Mouse (Mus musculus) ES-E14 (cell line): Measurements from ENCODE around the gene Nek7.

ENCODE experiments used
- CHD2 ChIP-seq: IDR thresholded peaks from 2 replicates; pipeline ENCODE4 v1.6.1; 2014; ENCODE audit warnings: mild to moderate bottlenecking, low read depth, low read length, inconsistent platforms
- HCFC1 ChIP-seq: IDR thresholded peaks from 2 replicates; pipeline ENCODE4 v1.6.1; 2012; ENCODE audit warnings: low read length, inconsistent platforms, borderline replicate concordance; ENCODE audit not compliant: insufficient read depth
- MAFK ChIP-seq: IDR thresholded peaks from 2 replicates; pipeline ENCODE4 v1.6.1; 2014; ENCODE audit warnings: mild to moderate bottlenecking, low read depth, low read length, inconsistent platforms; ENCODE audit not compliant: insufficient read depth
- ZC3H11A ChIP-seq: IDR thresholded peaks from 2 replicates; pipeline ENCODE4 v1.6.1; 2012; ENCODE audit warnings: low read depth, mild to moderate bottlenecking, inconsistent platforms, low read length, borderline replicate concordance
- ZNF384 ChIP-seq: IDR thresholded peaks from 2 replicates; pipeline ENCODE4 v1.6.1; 2012; ENCODE audit warnings: low read depth, low read length, inconsistent platforms

GRCm38 (mm10) chr1:138448635-138449475 is 171.1 kb downstream of the Nek7 start:
- TF ChIP-seq ZC3H11A (no peak), HCFC1 (no peak), CHD2 (no peak), ZNF384 (no peak), MAFK (no peak)
